Mouse (Mus musculus): ENCODE results near the gene Dhx30.
A peak's percentile ranks its signal among the peaks of the same experiment; 100 is the strongest.
"Not testable (repeated sequence)": the region's sequence is repeated elsewhere in the genome, so short reads cannot be mapped to it uniquely, and the experiment has no call there.

Gene Dhx30

GRCm38 (mm10) chr9:110117779-110118139 is at the start of gene Dhx30:
Gene Dhx30 (minus strand): TSS chr9:110117830.
- no peak for DNase-seq (ENCODE audit: low read depth, low spot score)

GRCm38 (mm10) chr9:110163071-110163470 is 45.4 kb upstream of the Dhx30 start:
- no peak for DNase-seq (ENCODE audit: low read depth, low spot score)

GRCm38 (mm10) chr9:110162441-110162840 is 44.8 kb upstream of the Dhx30 start:
- DNase-seq (ENCODE audit: low read depth, low spot score) = no peak

GRCm38 (mm10) chr9:110160486-110160885 is 42.9 kb upstream of the Dhx30 start:
- DNase-seq (ENCODE audit: low read depth, low spot score) = not testable (repeated sequence)

- DNase-seq (ENCODE audit: low read depth, low spot score) = no peak
Measured at GRCm38 (mm10) chr9:110159036-110159435, 41.4 kb upstream of the Dhx30 start.

- no peak for DNase-seq (ENCODE audit: low read depth, low spot score)
Measured at GRCm38 (mm10) chr9:110148598-110148997, 31.0 kb upstream of the Dhx30 start.

GRCm38 (mm10) chr9:110142097-110142496 is 24.5 kb upstream of the Dhx30 start:
- no peak for DNase-seq (ENCODE audit: low read depth, low spot score)

- DNase-seq (ENCODE audit: low read depth, low spot score) = no peak
Measured at GRCm38 (mm10) chr9:110139119-110139518, 21.5 kb upstream of the Dhx30 start.

- DNase-seq (ENCODE audit: low read depth, low spot score) = peak; percentile 75
Measured at GRCm38 (mm10) chr9:110134176-110134575, 16.5 kb upstream of the Dhx30 start.

GRCm38 (mm10) chr9:110132921-110133320 is 15.3 kb upstream of the Dhx30 start:
- peak; percentile 15 for DNase-seq (ENCODE audit: low read depth, low spot score)

GRCm38 (mm10) chr9:110132201-110132605 is 14.6 kb upstream of the Dhx30 start:
- peak; percentile 72 for DNase-seq (ENCODE audit: low read depth, low spot score)

GRCm38 (mm10) chr9:110131525-110132197 is 14.0 kb upstream of the Dhx30 start:
- DNase-seq (ENCODE audit: low read depth, low spot score) = peak; percentile 100

- peak; percentile 53 for DNase-seq (ENCODE audit: low read depth, low spot score)
Measured at GRCm38 (mm10) chr9:110130896-110131524, 13.4 kb upstream of the Dhx30 start.

- DNase-seq (ENCODE audit: low read depth, low spot score) = peak; percentile 49
Measured at GRCm38 (mm10) chr9:110124008-110124540, 6.4 kb upstream of the Dhx30 start.

- peak; percentile 59 for DNase-seq (ENCODE audit: low read depth, low spot score)
Measured at GRCm38 (mm10) chr9:110123322-110123721, 5.7 kb upstream of the Dhx30 start.

GRCm38 (mm10) chr9:110121424-110121823 is 3.8 kb upstream of the Dhx30 start:
- DNase-seq (ENCODE audit: low read depth, low spot score) = peak; percentile 27

- DNase-seq (ENCODE audit: low read depth, low spot score) = peak; percentile 75
Measured at GRCm38 (mm10) chr9:110118249-110118648, 619 bp upstream of the Dhx30 start.

GRCm38 (mm10) chr9:110116977-110117778 is 452 bp downstream of the Dhx30 start, which contains the start of gene Smarcc1:
Gene Smarcc1 (plus strand): TSS chr9:110117708.
- peak; percentile 98 for DNase-seq (ENCODE audit: low read depth, low spot score)

- no peak for DNase-seq (ENCODE audit: low read depth, low spot score)
Measured at GRCm38 (mm10) chr9:110116353-110116976, 1.2 kb downstream of the Dhx30 start.

- peak; percentile 91 for DNase-seq (ENCODE audit: low read depth, low spot score)
Measured at GRCm38 (mm10) chr9:110100627-110101600, 16.7 kb downstream of the Dhx30 start.

Measured in A20 (cell line).